Mouse (Mus musculus) thymus, adult 2 months (tissue): ENCODE measurements around the gene Vti1a.

Experiments
- CTCF ChIP-seq: fragments of 200-500 bp; IDR thresholded peaks from 2 replicates; pipeline ENCODE4 v1.5.1; 2012; ENCODE audit warnings: mild to moderate bottlenecking, control low read depth, low read length, moderate library complexity, borderline replicate concordance; ENCODE audit not compliant: control insufficient read depth, poor library complexity, insufficient read depth; ENCODE audit errors: extremely low read depth
- POLR2A ChIP-seq: fragments of 200-500 bp; IDR thresholded peaks from 2 replicates; pipeline ENCODE4 v1.6.1; 2012; ENCODE audit warnings: mild to moderate bottlenecking, low read length, control low read depth, moderate library complexity; ENCODE audit not compliant: control insufficient read depth, poor library complexity, insufficient read depth; ENCODE audit errors: extremely low read depth

- TF ChIP-seq POLR2A (no peak), CTCF (no peak)
Observed at GRCm38 (mm10) chr19:55411415-55411814, 95.3 kb downstream of the Vti1a start.
